Mouse (Mus musculus): ENCODE results near the gene Gm20852. TPM values are rescaled to one million over a fixed set of nuclear protein-coding genes. Genes with fewer than 3 reads are reported as not detected.

Gm20852 gene
- not detected in 2 replicates for polyA plus RNA-seq (2012; rRNA removed)

GRCm38 (mm10) chrY:66742023-66742422, at the start of gene Gm20852:
Gene Gm20852, minus strand, starts transcription at chrY:66742123.

